Mouse (Mus musculus) limb, embryonic 12.5 days (tissue): Measurements from ENCODE around the gene Plekhm1. TPM values are rescaled to one million over a fixed set of nuclear protein-coding genes. Genes with fewer than 3 reads are reported as not detected.
A peak's percentile ranks its signal among the peaks of the same experiment; 100 is the strongest.

Experiments
- ATAC-seq: fragments of 200-750 bp; cut with Nextera tagmentation; 2 replicates; pipeline ENCODE4 v1.8.0; 2017; ENCODE audit warnings: low read depth, moderate TSS enrichment; ENCODE audit not compliant: insufficient number of reproducible peaks, insufficient read depth, low FRiP score, low TSS enrichment
- H3K27ac ChIP-seq: fragments of 300-500 bp; sonication (generic); 2 replicates; pipeline ENCODE4 v1.5.1; 2016; ENCODE audit warnings: mild to moderate bottlenecking, moderate library complexity
- H3K27me3 ChIP-seq: fragments of 300-500 bp; sonication (generic); 2 replicates; pipeline ENCODE4 v1.6.1; 2016; ENCODE audit warnings: mild to moderate bottlenecking, moderate library complexity
- H3K36me3 ChIP-seq: fragments of 300-500 bp; sonication (generic); 2 replicates; pipeline ENCODE4 v1.6.1; 2016; ENCODE audit warnings: mild to moderate bottlenecking, moderate library complexity
- H3K4me1 ChIP-seq: fragments of 300-500 bp; sonication (generic); replicated peaks from 2 replicates; pipeline ENCODE4 v1.6.1; 2016
- H3K4me2 ChIP-seq: fragments of 300-500 bp; sonication (generic); 2 replicates; pipeline ENCODE4 v1.6.1; 2016; ENCODE audit warnings: mild to moderate bottlenecking, moderate library complexity
- H3K4me3 ChIP-seq: fragments of 300-500 bp; sonication (generic); replicated peaks from 2 replicates; pipeline ENCODE4 v1.5.1; 2016; ENCODE audit warnings: mild to moderate bottlenecking
- H3K9ac ChIP-seq: fragments of 300-500 bp; sonication (generic); replicated peaks from 2 replicates; pipeline ENCODE4 v1.6.1; 2016; ENCODE audit warnings: mild to moderate bottlenecking, moderate library complexity
- H3K9me3 ChIP-seq: fragments of 300-500 bp; sonication (generic); 2 replicates; pipeline ENCODE4 v1.6.1; 2016; ENCODE audit warnings: mild to moderate bottlenecking, moderate library complexity
- WGBS: fragments of 180-500 bp; shearing (Covaris S2); methylation state at CpG from one replicate; pipeline ENCODE4 v1.1.7; 2016; 5-methylcytosine and 5-hydroxymethylcytosine counted together
- polyA plus RNA-seq: library from polyadenylated mRNA; unstranded; fragments of >200 nt; fragmentation: Nextera tagmentation; extraction: Ambion mirVana; gene quantifications from 2 replicates; pipeline ENCODE4 v1.2.1, GENCODE M21; 2016

Plekhm1 gene
- polyA plus RNA-seq, 1 experiment from 2014 or later = 7.8 TPM

DNA sequence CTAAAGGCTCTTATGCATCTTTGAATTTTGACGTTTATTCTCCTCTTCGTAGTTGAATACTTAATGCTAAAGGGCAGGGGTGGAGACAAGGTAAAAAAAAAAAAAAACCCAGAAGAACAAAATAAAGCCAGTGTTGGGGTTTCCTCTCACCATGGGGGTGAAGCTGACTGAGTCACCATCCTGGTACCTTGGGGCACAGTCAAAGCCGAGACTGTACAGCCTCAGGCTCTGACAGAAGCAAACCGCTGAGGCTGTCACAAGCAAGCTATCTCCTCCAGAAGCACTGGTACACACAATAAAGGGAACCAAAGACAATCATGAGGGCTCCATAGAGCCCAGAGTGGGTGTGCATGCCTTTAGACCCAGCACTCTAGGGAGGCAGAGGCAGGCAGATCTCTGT, 39.9 kb downstream of the Plekhm1 start:
- Histone ChIP-seq H3K9ac (no peak overlapping the region), H3K27me3 (no peaks in the 10 kb centered on the region), H3K36me3 (peaks cover 77% of the 10 kb centered on the region), H3K4me2 (no peak overlapping the region), H3K4me1 (no peaks in the 10 kb centered on the region), H3K27ac (no peak overlapping the region), H3K9me3 (no peaks in the 10 kb centered on the region), H3K4me3 (no peak overlapping the region)
- WGBS = 92% methylated on average over 4 of the region's 4 CpGs
- ATAC-seq = no peak

- no peaks in the 10 kb centered on the region for H3K27me3 ChIP-seq
- H3K9me3 ChIP-seq = no peaks in the 10 kb centered on the region
- whole genome bisulfite sequencing = 94% methylated on average over 3 of the region's 3 CpGs
- ATAC-seq = no peak
- peak overlapping the region; percentile 69; the same call in 1 of the 2 replicates for H3K27ac ChIP-seq
- no peak overlapping the region for H3K9ac ChIP-seq
- no peak overlapping the region for H3K4me3 ChIP-seq
- no peaks in the 10 kb centered on the region for H3K4me1 ChIP-seq
- H3K36me3 ChIP-seq = peaks cover 77% of the 10 kb centered on the region
- H3K4me2 ChIP-seq = no peak overlapping the region
These were observed 40.4 kb downstream of the Plekhm1 start for GRCm38 (mm10) chr11:103372068-103372467.

- H3K4me1 ChIP-seq = no peaks in the 10 kb centered on the region
- no peaks in the 10 kb centered on the region for H3K9me3 ChIP-seq
- 80% methylated on average over 3 of the region's 3 CpGs for WGBS
- no peak overlapping the region for H3K4me3 ChIP-seq
- no peak for ATAC-seq
- H3K27ac ChIP-seq = 0 out of 2 replicates have a peak overlapping the region, but pooled peaks have one; percentile 69
- H3K9ac ChIP-seq = no peak overlapping the region; the same call in 1 of the 2 replicates
- H3K4me2 ChIP-seq = no peak overlapping the region
- peaks cover 77% of the 10 kb centered on the region for H3K36me3 ChIP-seq
- H3K27me3 ChIP-seq = 0 out of 2 replicates have a peak, but pooled peaks cover 1% of the 10 kb centered on the region
These were observed 41.3 kb downstream of the Plekhm1 start for GRCm38 (mm10) chr11:103371222-103371539.

DNA sequence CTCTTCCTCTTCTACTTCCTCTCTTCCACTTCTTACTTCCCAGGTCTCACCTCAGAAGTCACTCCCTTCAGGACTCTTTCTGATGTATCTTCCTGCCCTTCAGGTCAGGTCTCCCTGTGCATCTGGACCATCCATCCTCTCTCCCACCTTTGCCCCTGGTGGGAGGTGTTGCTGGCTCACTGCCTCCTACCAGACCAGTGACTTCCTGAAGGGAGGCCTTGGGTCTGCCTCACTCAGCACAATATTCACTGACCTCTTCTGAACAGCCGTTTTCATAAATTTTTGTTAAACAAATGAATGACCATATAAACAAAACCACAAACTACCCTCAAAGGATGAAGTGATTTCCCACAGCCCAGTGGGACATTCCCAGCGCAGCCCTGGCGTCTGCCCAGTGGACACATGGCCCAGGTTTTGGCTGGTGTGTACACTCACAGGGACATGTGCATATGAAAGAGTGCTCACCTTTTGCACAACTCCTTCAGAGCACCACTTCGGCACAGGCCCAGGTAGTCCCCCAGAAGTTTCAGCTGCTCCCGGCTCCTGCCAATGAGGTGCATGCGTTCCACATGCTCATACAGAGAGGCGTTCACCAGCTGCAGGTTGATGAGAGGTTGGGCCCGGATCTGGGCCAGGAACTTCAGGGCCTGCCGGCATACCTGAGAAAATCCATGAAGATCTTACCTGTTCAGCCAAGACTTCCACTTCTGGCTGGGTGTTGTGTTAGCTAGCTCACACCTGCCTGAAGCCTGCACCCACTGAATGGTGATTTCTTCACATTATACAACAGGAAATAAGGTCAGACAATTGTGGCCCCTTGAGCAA, 41.9 kb downstream of the Plekhm1 start:
- no peak overlapping the region for H3K4me3 ChIP-seq
- peaks cover 7% of the 10 kb centered on the region for H3K27me3 ChIP-seq
- peaks cover 79% of the 10 kb centered on the region for H3K36me3 ChIP-seq
- 93% methylated on average over 9 of the region's 9 CpGs for WGBS
- H3K9ac ChIP-seq = no peak overlapping the region
- no peak for ATAC-seq
- no peaks in the 10 kb centered on the region for H3K9me3 ChIP-seq
- no peaks in the 10 kb centered on the region for H3K4me1 ChIP-seq
- H3K27ac ChIP-seq = no peak overlapping the region
- H3K4me2 ChIP-seq = no peak overlapping the region

- no peak overlapping the region; the same call in 1 of the 2 replicates for H3K9ac ChIP-seq
- 84% methylated on average over 4 of the region's 4 CpGs for WGBS
- H3K27ac ChIP-seq = no peak overlapping the region
- H3K4me1 ChIP-seq = peaks cover 32% of the 10 kb centered on the region
- H3K36me3 ChIP-seq = peaks cover 37% of the 10 kb centered on the region
- H3K4me2 ChIP-seq = no peak overlapping the region
- no peaks in the 10 kb centered on the region; the same call in 1 of the 2 replicates for H3K9me3 ChIP-seq
- H3K27me3 ChIP-seq = peaks cover 58% of the 10 kb centered on the region
- no peak for ATAC-seq
- H3K4me3 ChIP-seq = no peak overlapping the region
These were observed 47.0 kb downstream of the Plekhm1 start for GRCm38 (mm10) chr11:103365530-103365929.

DNA sequence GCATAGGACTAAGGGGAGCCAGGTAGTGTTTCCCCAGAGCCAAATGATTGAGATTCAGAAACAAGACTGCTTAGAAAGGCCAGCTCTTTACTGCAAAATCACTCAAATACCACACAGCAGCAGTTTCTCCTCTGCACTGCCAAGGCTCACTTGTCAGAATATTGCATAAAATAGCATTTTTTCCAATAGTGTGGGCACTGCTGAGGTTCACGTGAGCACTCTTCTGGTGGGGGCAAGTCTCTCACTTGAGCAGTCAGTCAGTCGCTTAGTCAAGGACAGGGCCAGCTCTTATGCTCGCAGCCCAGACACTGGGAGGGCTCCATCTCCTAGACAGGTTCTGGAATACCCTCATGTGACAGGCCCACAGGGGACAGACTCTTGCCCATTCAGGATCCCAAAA, 47.5 kb downstream of the Plekhm1 start:
- no peak for ATAC-seq
- Histone ChIP-seq H3K4me3 (no peak overlapping the region), H3K4me2 (no peak overlapping the region), H3K4me1 (peaks cover 32% of the 10 kb centered on the region), H3K36me3 (peaks cover 32% of the 10 kb centered on the region), H3K9me3 (no peaks in the 10 kb centered on the region; the same call in 1 of the 2 replicates), H3K9ac (no peak overlapping the region), H3K27ac (no peak overlapping the region), H3K27me3 (peaks cover 63% of the 10 kb centered on the region)
- WGBS = 84% methylated on average over 3 of the region's 3 CpGs

DNA sequence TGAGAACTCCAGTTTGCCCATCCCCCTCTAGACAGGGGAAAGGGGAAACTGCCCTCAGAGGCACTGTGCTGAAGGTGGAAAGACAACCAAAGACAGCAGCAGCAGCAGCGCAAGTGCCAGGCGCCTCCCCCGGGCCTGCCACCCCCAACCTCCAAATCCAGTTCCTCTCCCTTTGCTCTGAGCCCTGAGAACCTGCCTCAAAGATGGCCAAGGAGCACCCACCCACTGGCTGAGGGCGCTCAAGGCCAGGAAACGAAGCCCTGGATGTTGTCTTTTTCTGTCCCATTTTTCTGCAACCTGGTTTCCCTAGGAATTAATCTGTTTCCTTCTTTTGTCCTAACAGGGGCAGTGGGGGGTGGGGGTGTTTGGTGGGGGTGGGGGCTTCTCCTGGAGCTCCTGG, 48.2 kb downstream of the Plekhm1 start:
- H3K4me3 ChIP-seq = no peak overlapping the region
- 53% methylated on average over 5 of the region's 5 CpGs for WGBS

DNA sequence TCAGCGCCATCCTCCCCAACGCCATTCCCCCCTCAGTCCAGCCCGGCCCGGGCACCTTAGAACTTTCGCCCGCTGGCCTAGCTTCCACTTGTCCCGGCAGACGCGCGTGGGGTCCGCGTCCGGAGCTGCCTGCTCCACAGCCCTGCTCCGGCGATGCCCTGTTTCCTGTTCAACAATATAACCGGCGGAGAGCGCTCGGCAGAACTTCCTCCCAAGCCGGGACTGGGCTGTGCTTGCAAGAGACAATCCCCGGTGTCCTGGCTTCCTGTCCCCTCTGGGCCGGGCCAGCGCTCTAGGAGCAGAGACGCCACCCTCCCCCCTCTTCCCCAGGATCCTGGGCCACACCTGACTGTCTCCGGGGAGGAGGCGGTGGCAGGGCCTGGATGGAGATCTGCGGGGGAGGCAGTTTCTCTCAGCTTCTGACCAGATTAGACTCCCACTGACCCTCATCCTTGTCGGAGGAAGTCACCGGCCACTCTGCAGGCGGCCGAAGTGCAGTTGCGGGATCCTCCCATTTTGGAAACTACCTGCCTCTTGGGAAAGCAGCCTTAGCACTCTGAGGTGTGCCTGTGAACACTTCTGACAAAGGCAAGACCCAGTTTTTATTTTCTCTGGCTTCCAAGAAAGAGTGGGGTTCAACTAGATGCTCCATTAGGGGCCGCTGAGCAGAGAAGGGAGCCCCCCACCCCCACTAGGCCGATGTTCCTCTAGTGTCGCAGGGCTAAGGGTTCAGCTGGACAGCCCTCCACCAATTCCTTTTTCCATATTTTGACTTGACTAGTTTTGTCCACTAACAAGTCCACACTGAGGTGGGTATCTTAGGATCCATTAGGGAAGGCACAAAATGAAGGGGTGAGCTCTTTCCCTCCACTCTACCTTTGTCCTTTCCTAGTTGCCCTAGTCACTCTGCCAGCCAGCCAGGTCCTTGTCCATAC, 49.0 kb downstream of the Plekhm1 start, which contains the start of gene Arhgap27:
Gene Arhgap27 (minus strand): TSS at position 479 of the 935 bp plus-strand sequence.
- Histone ChIP-seq H3K4me3 (peak within 1 kb of the TSS; percentile 54), H3K9me3 (no peaks in the 10 kb centered on the region; the same call in 1 of the 2 replicates), H3K36me3 (peaks cover 28% of the 10 kb centered on the region), H3K9ac (peak within 1 kb of the TSS; percentile 51), H3K27me3 (peaks cover 78% of the 10 kb centered on the region), H3K4me2 (peak within 1 kb of the TSS; percentile 87), H3K4me1 (peaks cover 42% of the 10 kb centered on the region), H3K27ac (peak within 1 kb of the TSS; percentile 59; the same call in 1 of the 2 replicates)
- 2% methylated on average over 35 of the region's 35 CpGs for WGBS
- no peak for ATAC-seq

More for the DNA sequence above, 48.2 kb downstream of the Plekhm1 start:
- H3K9me3 ChIP-seq = no peaks in the 10 kb centered on the region; the same call in 1 of the 2 replicates
- peaks cover 70% of the 10 kb centered on the region for H3K27me3 ChIP-seq
- H3K9ac ChIP-seq = no peak overlapping the region
- H3K27ac ChIP-seq = no peak overlapping the region
- H3K36me3 ChIP-seq = peaks cover 28% of the 10 kb centered on the region
- peaks cover 34% of the 10 kb centered on the region for H3K4me1 ChIP-seq
- ATAC-seq = no peak
- H3K4me2 ChIP-seq = no peak overlapping the region

DNA sequence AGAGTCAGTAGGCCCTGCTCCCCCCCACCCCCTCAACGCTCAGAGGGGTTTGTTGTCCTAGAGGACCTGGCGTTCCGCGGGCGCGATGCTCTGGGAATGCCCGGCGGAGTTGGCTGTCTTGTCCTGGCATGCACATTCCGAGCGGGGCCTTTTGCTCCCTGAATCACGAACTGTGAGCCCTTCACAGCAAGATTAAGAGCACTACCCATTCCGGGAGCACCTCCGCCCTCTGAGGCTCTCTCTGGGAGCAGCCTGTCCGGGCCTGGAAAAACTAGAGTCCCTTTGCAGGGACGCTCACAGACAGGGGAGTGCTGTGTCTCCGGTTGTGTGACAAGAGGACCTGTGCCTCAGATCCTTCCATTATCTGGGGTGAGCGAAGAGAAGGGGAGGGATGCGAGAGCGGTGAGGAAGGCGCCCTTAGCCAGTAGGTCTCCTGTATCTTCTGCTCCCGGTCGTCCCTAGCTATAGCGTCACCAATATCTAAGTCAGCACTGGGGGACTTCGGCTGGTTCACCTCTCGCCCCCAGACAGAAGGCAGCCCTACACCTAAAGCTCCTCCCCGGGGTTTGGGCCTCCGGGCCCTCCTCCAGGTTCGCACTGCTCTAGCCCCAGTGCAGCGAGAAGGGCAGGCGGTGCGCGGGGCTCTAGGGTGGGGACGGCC, 49.8 kb downstream of the Plekhm1 start:
- H3K36me3 ChIP-seq = peaks cover 20% of the 10 kb centered on the region
- H3K4me3 ChIP-seq = peak overlapping the region; percentile 54
- H3K4me1 ChIP-seq = peaks cover 43% of the 10 kb centered on the region
- no peak for ATAC-seq
- peak overlapping the region; percentile 59; the same call in 1 of the 2 replicates for H3K27ac ChIP-seq
- H3K27me3 ChIP-seq = peaks cover 86% of the 10 kb centered on the region
- WGBS = 2% methylated on average over 33 of the region's 33 CpGs
- peak overlapping the region; percentile 87 for H3K4me2 ChIP-seq
- no peaks in the 10 kb centered on the region; the same call in 1 of the 2 replicates for H3K9me3 ChIP-seq
- H3K9ac ChIP-seq = peak overlapping the region; percentile 51

GRCm38 (mm10) chr11:103362054-103362432, 50.4 kb downstream of the Plekhm1 start:
- Histone ChIP-seq H3K9ac (no peak overlapping the region), H3K9me3 (no peaks in the 10 kb centered on the region; the same call in 1 of the 2 replicates), H3K36me3 (peaks cover 14% of the 10 kb centered on the region), H3K4me3 (peak overlapping the region; percentile 54), H3K27ac (no peak overlapping the region), H3K4me1 (peaks cover 43% of the 10 kb centered on the region), H3K4me2 (peak overlapping the region; percentile 87), H3K27me3 (peaks cover 93% of the 10 kb centered on the region)
- no peak for ATAC-seq
- 3% methylated on average over 13 of the region's 13 CpGs for WGBS
